Mouse (Mus musculus): ENCODE data around the gene Grtp1.

DNA sequence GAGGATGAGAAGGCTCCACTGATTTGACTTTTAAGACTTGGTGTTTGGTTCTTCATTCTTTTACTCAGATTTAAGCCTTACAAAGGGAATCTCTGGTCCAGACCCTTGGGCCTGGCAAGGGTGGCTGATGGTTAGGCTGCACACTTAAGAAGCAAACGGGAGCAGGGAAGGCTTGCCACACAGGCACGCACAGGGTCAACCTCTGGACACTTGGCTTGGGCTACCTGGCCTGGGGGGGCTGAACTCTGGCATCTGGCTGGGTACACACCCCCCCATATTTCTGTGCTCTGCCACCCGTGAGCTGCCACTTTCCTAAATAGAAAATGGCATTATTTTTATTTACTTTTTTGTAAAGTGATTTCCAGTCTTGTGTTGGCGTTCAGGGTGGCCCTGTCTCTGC lies 25.6 kb downstream of the Grtp1 start:
- no peak for TF ChIP-seq CTCF (IDR thresholded peaks at IDR 0.05; ENCODE audit: control insufficient read depth, insufficient read depth, insufficient replicate concordance, low read depth, low read length)
- no peak for TF ChIP-seq POLR2A (IDR thresholded peaks at IDR 0.05; ENCODE audit: control insufficient read depth, low read depth, low read length)

Measured in testis, adult 2 months (tissue).